Mouse (Mus musculus): Measurements from ENCODE around the gene AU040320. TPM values are rescaled to one million over a fixed set of nuclear protein-coding genes. Genes with fewer than 3 reads are reported as not detected.

Gene AU040320
- total RNA-seq, 2 experiments from 2014 or later, result 18.6 to 24.2 TPM

DNA sequence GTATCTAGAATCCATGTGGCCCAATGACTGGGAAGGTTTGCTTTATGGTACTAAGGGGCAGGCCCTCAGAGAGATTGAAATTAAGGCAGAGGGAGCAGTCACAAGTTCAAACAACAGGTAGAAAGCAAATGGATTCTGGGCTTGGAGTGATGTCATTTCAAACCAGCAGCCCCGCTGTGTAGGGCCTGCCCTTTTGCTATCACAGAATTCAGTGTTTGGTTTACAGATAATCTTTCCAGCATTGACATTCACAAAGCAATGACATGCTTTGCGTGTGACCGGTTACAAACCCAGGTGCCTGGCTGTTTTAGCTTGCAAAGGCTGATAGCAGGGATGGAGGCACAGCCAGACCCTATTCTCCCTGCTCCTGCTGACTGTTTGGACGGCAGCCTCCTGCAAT is 92.3 kb downstream of the AU040320 start:
- ATAC-seq (ENCODE audit: poor library complexity, severe bottlenecking), result no peak

DNA sequence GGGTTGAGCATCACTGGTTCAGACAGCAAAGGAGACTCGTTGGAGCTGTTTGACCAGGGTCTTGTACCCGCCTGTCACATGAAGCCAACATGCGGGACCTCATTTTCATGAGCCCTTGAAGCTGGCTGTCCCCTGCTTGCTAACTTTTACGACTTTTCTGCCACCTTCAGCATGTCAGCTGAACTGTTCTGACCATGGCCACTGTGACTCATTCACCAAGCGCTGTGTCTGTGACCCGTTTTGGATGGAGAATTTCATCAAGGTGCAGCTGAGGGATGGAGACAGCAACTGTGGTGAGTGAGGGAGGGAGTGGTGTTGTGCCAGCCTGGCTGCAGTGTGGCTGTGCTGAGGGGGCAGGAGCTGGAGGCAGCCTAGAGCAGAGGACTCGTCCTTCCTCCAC is 93.6 kb downstream of the AU040320 start:
- no peak for ATAC-seq (ENCODE audit: poor library complexity, severe bottlenecking)

DNA sequence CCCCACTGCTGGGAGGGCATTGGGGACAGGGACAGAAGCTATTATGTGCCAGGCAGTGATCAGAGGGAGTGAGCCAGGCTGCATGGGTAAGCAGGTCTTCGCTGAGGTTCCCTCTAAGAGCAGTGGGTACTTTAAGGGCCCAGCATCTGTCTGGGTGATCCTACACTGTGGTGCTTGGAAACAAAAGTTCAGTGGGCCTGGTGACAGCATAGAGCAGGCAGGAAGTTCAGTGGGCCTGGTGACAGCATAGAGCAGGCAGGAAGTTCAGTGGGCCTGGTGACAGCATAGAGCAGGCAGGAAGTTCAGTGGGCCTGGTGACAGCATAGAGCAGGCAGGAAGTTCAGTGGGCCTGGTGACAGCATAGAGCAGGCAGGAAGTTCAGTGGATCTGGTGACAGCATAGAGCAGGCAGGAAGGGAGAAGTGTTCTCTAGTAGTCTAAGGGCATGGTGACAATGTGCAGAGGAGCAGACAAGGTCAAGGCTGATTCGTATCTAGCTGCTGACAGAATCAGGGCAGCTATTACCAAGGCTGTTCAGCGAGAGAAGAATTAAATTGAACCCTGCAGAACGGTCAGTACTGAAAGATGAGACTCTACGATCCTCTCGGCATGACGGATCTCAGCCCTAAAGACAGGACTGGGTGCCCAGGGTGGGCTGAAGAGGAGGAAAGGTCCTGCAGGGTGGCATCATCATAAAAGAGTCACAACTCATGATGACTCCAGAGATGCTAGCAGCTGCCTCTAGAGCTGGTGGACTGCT is 96.9 kb downstream of the AU040320 start:
- ATAC-seq (ENCODE audit: poor library complexity, severe bottlenecking), result 0 out of 2 replicates have a peak, but pooled peaks have one; percentile 14

DNA sequence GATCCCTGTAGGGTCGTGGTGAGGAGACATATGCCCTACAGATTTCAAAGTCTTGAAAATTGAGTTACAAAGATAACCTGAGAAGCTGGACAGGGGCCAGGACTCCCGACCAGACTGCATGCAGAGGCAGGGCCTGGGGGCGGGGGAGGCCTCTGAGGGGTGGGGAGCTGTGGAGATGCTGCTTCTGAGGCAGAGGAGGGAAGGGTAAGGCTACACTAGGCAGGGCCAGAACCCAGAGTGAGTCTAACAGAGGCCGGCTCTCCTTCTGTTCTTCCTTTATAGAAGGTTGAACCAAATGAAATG is 97.4 kb downstream of the AU040320 start:
- ATAC-seq (ENCODE audit: poor library complexity, severe bottlenecking), result no peak

DNA sequence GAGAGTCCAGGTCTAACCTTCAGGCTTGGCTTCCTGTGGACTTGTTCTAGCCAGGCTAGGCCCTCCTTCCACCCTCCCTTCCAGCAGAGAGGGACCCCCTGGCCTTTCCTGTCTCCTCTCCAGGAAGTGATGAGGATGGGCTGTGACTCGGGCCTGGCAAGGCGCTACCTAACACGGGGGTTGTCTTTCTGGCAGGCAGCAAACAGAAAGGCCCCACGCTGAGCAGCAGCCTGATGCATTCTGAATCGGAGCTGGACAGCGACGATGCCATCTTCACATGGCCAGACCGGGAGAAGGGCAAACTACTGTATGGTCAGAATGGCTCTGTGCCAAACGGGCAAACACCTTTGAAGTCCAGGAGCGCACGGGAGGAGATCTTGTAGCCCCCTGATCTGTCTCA is 99.6 kb downstream of the AU040320 start:
- no peak for ATAC-seq (ENCODE audit: poor library complexity, severe bottlenecking)

DNA sequence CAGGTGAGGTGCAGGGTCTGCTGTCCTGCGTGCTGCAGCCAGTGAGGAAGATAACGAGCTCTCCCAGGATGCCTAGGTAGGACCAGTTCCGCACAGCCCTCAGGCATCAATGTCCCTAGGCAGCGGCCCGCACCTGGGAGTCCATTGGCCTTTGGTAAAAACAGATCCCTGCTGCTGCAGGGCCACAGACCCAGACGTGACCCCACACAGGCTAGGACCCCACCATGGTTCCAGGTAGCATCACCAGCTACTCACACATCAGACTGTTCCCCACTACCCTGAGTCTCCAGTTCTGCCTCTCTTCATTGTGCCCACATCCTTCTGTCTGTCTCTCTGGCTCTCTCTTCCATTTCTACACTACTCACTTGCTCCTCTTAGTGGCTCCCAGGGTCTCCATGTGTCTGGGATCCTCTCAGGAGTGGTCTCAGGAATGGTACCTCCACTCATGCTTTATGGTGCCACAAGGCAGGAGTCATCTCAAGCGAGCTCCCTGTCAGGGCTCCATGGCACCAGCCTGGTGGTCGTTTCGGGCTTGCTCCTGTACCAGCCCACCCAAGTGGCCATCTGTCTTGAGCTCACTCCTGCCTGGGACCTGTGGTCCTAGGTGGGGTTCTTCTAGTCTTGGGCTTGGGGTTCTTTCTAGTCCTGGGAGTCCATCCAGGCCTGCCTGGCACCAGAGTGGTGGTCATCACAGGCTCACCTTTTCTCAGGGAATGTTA is 107.1 kb downstream of the AU040320 start:
- ATAC-seq (ENCODE audit: poor library complexity, severe bottlenecking), result no peak

DNA sequence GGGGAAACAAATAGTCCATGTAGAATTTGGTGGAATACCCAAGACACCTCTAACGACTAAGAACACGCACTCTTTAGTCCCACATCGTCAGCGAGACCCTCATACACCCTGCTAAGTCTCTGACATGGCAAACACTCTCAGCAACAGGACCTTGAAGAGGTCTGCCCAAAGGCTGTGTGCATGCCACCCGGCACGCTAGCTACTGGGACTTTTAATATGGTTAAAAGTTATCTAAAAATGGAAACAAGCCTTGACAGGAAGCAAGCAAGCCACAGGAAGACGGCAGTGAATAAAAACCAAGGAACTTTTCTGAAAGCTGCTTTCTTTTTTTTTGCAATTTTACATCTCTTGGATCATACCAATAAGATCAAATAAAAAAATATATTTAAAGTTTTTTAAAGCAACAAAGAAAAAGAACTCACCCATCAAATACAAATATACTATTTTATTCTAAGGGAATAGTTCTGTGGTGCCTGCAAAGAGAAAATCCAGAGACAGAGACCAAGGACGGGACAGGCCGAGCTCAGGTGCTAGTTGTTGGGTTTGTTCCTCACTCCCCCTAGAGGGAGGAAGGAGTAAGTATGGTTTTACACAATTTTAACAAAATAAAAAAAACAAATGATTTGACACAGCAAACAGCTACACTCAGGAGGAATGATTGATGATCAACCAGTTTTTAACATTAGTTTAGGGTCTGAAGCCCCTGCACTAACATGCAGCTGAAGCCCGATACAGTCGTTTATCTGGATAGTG is 108.3 kb downstream of the AU040320 start:
- peak; percentile 52 for ATAC-seq (ENCODE audit: poor library complexity, severe bottlenecking)

DNA sequence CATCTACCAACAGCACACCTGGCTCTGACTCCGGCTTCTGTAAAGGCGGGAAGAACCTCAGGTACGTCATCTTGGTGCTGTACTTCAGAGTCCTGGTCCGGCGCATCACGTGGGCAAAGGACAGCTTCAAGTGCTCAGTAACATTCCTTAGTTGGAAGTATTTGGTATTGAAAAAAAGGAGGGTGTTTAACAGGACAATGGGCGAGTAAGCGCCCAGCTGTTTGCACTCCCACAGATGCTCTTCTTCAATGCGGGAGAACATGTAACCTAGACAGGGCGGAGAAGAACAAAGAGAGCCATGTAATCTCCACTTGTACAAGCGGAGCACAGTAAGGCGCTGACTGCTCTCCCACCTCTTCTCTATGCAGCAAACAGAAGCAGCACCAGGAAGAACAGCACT is 115.4 kb downstream of the AU040320 start:
- ATAC-seq (ENCODE audit: poor library complexity, severe bottlenecking), result no peak

DNA sequence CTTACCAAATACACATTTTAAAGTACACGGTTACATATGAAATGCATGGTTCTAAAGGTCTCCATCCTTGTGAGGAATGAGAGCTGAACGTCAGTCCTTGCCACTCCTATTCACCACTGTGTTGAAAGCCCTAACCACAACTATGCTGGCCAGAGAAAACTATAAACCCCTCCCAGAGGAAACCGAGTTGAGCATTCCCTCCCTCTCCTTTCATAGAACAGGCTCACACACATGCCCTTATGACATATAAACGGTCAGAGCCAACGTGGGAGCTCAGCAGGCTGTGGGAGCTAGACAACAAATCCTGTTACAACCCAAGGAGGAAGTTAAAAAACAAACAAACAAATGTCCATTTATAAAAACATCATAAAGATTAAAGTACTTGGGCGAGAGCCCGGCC is 119.4 kb downstream of the AU040320 start:
- ATAC-seq (ENCODE audit: poor library complexity, severe bottlenecking), result no peak

DNA sequence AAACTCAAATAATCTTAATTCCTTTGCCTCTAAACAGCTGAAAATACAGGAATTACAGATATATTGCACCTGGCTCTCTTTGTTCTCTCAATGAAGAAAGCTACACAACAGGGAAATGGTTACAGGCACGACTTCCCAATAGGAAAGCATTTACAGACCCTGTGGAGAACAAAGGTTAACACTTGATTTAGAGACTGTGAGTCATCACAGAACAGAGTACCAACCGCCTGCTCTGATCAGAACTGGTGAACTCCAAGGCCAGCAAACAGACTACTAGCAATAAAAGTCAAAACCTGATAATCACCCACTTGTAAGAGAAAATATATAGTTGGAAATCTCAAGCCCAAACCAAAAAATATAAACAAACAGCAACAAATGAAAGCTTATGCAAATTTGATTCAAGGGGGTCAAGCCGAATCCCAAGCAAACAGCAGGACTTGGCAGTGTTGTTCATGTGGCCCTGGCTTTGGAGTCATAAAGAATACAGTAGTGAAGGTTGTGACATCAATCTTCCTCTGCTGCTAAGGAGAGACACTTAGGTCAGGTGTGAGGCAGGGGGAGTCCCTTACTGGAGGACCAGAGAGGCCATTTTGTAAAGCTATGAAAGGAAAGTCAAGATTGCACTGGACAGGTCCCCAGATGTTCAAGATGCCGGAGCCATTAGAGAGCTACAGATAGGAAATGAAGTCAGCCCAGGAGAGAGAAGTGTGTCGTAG is 126.4 kb downstream of the AU040320 start:
- ATAC-seq (ENCODE audit: poor library complexity, severe bottlenecking), result no peak

DNA sequence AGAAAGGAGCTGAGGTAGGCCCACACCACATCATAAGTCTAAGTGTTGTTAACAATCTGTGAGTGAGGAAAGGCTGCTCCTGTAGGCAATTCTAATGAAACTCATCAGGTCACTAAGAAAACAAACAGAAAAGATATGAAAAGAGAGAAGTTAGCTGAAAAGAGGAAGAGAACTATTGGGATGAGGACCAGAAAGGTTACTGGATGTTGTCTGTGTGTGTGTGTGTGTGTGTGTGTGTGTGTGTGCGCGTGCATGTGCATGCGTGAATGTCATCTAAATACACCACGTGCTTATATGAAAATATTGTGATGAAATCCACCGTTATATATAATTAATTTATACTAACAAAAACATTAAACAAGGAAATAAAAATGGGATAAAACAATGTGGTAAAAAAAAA is 130.3 kb downstream of the AU040320 start:
- ATAC-seq (ENCODE audit: poor library complexity, severe bottlenecking), result no peak

DNA sequence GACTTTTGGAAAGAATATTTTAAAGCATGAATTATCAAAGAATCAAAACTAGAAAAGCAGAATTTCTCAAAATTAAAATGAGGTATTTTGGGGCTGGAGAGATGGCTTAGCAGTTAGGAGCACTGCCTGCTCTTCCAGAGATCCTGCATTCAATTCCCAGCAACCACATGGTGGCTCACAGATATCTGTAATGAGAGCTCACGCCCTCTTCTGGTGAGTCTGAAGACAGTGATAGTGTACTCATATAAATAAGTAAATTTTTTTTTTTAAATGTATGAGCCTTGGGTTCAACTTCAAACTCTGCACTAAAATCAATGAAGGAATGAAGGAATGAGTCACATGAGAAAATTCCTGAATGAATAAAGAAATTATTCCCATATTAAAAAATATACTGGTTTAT is 132.6 kb downstream of the AU040320 start:
- ATAC-seq (ENCODE audit: poor library complexity, severe bottlenecking), result no peak

DNA sequence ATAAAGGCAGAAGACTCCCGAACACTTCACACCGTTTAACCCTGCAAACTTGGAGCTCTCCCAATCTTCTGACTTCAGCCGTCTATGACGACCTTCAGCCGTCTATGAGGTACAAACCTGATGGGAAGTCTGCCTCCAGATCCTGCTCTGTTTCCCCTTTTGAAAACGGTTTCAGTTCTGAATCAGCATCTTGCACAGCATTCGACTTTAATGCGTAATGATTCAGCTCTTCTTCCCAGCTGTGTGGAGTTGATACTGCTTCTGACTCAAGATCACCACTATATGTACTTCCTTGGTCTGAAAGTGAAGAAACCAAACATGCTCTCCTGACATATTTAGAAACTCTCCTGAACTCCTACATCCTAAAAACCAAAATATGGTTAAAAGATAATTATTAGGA is 136.5 kb downstream of the AU040320 start:
- peak; percentile 49; the same call in 1 of the 2 replicates for ATAC-seq (ENCODE audit: poor library complexity, severe bottlenecking)

Other genes starting within 250 kb of the AU040320 start
- 2.9 and 4.0 TPM in 2 replicates for gene Ago4, start 220.1 kb upstream of the AU040320 start, total RNA-seq (2015)
- 5.3 and 6.2 TPM in 2 replicates for gene Ago4, start 220.1 kb upstream of the AU040320 start, total RNA-seq (2017)
- gene Clspn, start 196.6 kb upstream of the AU040320 start, total RNA-seq (2015), result 29.7 and 33.8 TPM in 2 replicates
- gene Clspn, start 196.6 kb upstream of the AU040320 start, total RNA-seq (2017), result 82.6 and 84.1 TPM in 2 replicates
- 0.34 and 0.91 TPM in 2 replicates for gene 5730409E04Rik, start 143.7 kb upstream of the AU040320 start, total RNA-seq (2015)
- gene 5730409E04Rik, start 143.7 kb upstream of the AU040320 start, total RNA-seq (2017), result 1.2 and 1.6 TPM in 2 replicates
- 194 and 203 TPM in 2 replicates for gene Psmb2, start 75.9 kb upstream of the AU040320 start, total RNA-seq (2015)
- gene Psmb2, start 75.9 kb upstream of the AU040320 start, total RNA-seq (2017), result 103 and 109 TPM in 2 replicates
- gene Tfap2e, start 17.3 kb upstream of the AU040320 start, total RNA-seq (2015), result not detected in 2 replicates
- not detected in 2 replicates for gene Tfap2e, start 17.3 kb upstream of the AU040320 start, total RNA-seq (2017)
- gene Ncdn, start 106 bp upstream of the AU040320 start, total RNA-seq (2015), result 6.0 TPM in 2 replicates
- 6.0 and 6.1 TPM in 2 replicates for gene Ncdn, start 106 bp upstream of the AU040320 start, total RNA-seq (2017)
- 14.8 and 26.5 TPM in 2 replicates for gene Zmym4, start 214.6 kb downstream of the AU040320 start, total RNA-seq (2015)
- 19.9 and 27.3 TPM in 2 replicates for gene Zmym4, start 214.6 kb downstream of the AU040320 start, total RNA-seq (2017)